Mouse (Mus musculus) ovary, postnatal 36 days (tissue): ENCODE measurements around the gene Ccp110.

ENCODE experiments used
- DNase-seq: peaks from one replicate; pipeline ENCODE4 v3.0.0; 2022; ENCODE audit warnings: low spot score, mixed read lengths

Ccp110 gene

GRCm38 (mm10) chr7:118728846-118729587, 16.7 kb downstream of the Ccp110 start:
- no peak for DNase-seq

DNA sequence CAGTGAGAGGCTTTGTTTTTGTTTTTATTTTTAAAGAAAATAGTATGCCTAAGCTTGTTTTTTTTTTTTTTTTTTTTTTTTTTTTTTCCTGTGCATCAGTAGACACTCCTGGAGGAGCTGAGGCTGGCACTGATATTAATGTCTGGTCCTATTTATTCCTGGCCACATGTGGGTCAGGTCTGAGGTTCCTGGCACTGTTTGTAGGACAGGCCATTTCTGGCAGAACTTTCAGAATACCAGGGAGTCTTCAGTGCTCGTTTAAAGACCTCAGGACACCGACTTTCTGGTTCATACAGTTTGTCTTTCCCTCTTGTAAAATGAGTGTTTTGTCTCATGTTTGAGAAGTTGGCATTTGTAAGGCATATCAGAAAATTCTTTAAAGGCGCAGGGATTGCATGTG, 19.4 kb downstream of the Ccp110 start:
- DNase-seq = no peak

GRCm38 (mm10) chr7:118733225-118733624, 20.9 kb downstream of the Ccp110 start:
- no peak for DNase-seq

GRCm38 (mm10) chr7:118738730-118739129, 26.4 kb downstream of the Ccp110 start:
- no peak for DNase-seq

- peak; percentile 72 for DNase-seq
Observed at GRCm38 (mm10) chr7:118739975-118740531, 27.7 kb downstream of the Ccp110 start, which contains the start of gene Vps35l. Vps35l (plus strand) TSS chr7:118740226.

DNA sequence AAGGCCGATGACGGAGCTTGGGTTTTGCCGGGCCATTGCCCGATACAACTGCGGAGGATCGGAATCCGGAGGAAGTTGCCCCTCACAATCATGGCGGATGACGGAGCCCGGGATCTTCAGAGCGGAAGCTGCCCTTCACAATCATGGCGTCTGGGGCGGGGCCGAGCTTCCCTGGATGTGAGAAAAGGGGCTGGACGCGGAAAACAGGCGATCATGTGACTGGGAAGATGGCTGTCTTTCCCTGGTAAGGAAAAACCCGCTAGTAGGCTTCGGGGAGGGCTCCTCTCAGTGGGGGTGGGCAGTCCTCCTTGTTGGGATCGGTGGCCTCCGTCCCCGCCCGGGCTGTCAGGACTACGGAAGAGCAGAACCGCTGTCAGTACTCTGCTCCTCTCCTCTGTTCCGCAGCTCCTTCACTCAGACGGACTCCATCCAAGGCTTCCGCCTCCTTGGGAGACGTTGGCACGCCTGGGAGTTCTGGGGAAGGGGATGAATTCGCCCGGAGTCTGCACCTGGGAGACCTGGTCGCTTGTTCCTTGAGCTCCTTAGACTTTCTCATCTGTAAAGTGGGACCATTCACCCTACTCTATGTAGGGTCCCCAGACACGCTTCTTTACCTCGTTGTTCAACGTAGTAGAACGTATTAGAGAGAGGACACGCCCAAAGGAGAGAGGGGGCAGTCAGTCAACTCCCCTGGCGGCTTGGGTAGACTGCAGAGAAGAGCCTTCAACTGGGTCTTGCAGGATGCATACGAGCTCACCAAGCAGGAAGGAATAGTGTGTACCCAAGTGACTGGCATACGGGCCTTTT, 28.4 kb downstream of the Ccp110 start:
- peak; percentile 95 for DNase-seq

- no peak for DNase-seq
Observed at GRCm38 (mm10) chr7:118742278-118742677, 29.9 kb downstream of the Ccp110 start.

DNA sequence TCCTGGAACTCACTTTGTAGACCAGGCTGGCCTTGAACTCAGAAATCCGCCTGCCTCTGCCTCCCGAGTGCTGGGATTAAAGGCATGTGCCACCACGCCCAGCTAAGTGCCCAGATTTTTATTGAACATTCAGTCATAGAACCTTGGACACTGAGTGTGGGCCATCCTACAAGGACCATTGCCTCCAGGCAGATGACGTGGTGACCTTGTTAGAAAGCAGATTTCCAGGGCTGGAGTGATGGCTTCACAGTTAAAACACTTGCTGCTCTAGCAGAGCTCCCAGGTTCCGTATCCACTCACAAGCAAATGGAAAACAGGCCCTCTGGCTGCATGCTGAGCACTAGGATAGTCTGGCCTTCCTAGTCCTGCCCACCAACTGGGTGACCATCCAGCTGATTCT, 32.4 kb downstream of the Ccp110 start:
- DNase-seq = no peak

GRCm38 (mm10) chr7:118747891-118748672, 35.7 kb downstream of the Ccp110 start:
- DNase-seq = no peak

DNA sequence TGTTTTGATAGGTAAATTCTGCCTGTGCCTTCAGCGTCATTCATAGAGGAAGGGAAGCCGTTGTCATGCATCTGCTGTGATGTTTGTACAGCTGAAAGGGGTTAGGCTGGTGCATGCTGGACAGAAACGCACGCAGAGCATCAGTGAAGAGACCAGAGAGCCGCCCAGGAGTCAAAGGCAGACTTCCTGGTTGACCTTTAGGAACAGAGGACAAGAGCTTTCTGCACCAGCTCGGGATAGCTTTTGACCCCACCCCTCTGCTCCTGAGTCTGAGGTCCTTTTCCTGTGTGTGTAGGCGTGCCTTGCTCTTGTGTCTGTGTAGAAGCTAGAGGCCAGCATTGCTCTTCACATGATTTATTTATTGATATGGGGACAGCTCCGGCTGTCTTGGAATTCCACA, 37.4 kb downstream of the Ccp110 start:
- no peak for DNase-seq

DNA sequence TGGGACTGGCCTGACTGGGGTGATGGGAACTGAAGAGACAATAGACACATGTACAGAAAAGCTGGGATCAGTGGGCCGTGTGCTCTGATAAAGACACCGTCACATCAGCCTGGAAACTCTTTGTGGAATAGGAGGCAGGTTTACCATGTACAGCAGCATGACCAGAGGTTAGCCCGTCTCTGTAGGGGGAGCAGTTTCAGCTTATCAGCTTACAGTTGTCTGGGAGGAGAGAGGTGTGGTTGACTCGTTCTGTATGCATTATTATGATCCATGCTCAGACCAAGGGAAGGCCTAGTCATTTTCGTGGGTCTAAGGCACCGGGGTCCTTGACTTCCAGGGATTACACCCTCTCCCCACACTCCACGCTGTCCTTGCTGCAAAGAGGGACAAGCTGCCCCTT, 39.3 kb downstream of the Ccp110 start:
- no peak for DNase-seq

DNA sequence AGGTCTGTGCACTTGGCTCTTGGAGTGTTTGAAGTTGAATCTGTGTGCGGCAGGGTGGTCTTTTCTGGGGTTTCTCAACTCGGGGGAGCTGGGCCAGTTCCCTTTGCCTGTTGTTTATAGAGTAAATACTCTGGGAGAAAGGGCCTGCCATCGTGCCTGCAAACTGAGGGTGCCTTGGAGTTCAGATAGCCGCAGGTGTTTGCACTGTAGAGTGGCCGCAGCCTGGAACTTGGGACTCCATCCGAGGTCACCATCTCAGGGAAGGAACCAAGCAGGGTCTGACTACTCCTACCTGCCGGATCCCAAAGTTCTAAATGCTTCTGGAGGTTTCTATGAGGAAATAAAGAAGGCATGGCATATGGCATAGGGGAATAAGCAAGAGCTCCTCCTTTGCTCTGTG, 43.4 kb downstream of the Ccp110 start:
- DNase-seq = no peak

DNA sequence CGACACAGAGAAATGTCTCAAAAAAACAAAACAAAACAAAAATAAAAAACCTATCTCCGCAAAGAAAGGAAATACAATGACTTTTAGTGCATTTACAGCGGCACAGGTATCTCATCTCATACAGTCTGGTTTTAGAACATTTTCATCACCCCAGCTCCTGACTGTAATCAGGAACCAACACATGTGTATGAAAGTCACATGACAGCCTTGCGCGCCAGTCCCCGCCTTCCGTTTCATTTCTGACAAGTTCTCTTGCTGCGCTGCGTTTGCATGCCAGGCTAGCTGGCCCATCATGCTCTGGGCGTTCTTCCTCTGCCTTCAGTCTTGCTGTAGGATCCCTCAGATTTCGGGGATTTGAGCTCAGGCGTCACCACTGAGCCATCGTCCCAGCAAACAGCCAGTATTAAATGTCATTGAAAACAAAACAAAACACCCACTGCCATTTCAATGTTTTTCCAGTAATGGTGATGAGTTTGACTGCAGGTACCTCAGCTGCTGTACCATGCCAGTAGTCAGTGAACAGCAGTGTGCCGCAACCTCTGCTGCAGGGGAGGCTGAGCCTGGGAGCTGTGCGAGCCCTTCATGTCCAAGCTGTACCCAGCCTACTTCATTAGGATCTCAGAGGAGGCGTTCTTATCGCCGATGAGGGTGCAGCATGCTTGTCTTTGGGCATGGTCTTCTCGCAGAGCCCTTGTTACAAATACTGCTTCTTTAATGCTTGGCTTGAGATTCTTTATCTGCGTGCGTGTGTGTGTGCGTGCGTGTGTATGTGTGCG, 44.3 kb downstream of the Ccp110 start:
- no peak for DNase-seq

DNA sequence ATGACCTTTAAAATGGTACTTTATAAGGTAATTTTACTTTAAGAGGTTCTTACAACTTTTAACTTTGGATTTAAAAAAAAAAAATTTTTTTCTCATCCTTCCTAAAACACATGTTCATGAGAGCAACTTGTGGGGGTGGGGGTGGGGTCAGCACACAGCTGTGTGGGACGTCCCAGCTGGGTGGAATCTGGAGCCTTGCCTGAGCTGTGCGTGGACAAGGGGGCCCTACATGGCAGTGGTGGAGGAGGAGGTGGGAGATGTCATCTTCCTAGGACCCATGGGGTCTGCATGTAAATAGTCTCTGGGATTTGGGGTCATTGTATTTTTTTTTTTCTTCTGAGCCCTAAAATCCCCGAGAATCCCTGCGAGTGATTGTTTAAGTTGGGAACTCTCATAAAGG, 46.0 kb downstream of the Ccp110 start:
- no peak for DNase-seq

GRCm38 (mm10) chr7:118759372-118759771, 47.0 kb downstream of the Ccp110 start:
- DNase-seq = no peak

DNA sequence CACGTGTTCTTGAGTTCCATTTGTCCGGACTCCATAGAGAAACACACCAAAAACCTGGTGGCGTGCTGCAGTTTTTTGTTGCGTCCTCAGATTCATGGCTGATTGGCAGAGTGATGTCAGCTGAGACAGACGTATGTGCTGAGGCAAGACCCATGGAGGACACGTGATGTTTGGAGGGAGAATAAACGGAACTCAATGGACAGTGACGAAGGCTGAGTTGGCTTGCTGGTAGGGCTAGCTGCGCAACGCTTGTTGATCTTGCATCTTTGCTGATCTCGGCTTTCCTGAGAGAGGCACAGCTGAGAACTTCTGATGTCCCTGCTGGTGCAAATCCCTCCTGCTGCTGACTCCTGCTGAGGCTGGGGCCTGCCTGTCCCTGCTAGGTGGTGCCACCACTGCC, 51.6 kb downstream of the Ccp110 start:
- DNase-seq = no peak

- DNase-seq = no peak
Observed at GRCm38 (mm10) chr7:118764725-118765124, 52.4 kb downstream of the Ccp110 start.

- DNase-seq = no peak
Observed at GRCm38 (mm10) chr7:118765604-118766003, 53.3 kb downstream of the Ccp110 start.

GRCm38 (mm10) chr7:118766119-118766833, 53.9 kb downstream of the Ccp110 start:
- DNase-seq = peak; percentile 43

DNA sequence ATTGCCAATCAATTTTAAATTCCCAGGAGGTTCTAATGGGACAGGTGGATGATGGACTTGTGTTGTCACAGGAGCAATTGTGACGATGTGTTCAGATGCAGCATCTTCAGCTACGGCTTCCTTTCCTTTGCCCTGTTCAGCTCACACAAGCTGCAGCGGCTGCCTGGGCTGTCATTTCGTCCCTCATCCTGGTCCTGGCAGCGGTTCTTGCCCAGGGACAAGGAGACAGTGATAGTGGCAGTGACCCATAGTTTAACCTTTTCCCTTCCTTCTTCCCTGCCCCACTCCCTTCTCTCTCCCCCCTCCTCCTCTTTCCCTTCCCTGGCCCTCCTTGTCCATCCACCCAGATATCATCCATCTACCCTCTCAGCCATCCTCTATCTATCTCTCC, 54.5 kb downstream of the Ccp110 start:
- no peak for DNase-seq

DNA sequence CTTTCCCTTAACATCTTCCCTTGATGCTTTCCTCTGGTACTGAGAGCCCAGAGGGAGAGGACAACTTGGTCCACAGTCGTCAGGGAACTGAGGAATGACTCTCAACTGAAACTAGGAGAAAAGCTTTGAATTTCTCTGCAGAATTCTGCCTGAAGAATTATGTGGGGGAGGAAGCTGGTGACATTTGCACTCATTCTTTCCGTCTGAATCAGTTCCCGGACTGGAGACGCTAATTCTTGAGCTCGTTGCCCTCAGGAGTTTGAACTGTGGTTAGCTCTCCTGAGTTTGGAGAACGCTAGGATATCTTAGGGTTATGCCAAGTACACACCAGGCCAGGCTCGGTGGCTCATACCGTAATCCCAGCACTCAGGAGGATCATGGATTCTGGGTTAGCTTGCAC, 56.9 kb downstream of the Ccp110 start:
- DNase-seq = no peak
